Mouse (Mus musculus): ENCODE data around the gene Rhobtb3. TPM values are rescaled to one million over a fixed set of nuclear protein-coding genes. Genes with fewer than 3 reads are reported as not detected.

Rhobtb3 gene
- 45.0 and 45.9 TPM in 2 replicates for polyA plus RNA-seq (2016; fragmentation: Nextera tagmentation; extraction: Ambion mirVana)

DNA sequence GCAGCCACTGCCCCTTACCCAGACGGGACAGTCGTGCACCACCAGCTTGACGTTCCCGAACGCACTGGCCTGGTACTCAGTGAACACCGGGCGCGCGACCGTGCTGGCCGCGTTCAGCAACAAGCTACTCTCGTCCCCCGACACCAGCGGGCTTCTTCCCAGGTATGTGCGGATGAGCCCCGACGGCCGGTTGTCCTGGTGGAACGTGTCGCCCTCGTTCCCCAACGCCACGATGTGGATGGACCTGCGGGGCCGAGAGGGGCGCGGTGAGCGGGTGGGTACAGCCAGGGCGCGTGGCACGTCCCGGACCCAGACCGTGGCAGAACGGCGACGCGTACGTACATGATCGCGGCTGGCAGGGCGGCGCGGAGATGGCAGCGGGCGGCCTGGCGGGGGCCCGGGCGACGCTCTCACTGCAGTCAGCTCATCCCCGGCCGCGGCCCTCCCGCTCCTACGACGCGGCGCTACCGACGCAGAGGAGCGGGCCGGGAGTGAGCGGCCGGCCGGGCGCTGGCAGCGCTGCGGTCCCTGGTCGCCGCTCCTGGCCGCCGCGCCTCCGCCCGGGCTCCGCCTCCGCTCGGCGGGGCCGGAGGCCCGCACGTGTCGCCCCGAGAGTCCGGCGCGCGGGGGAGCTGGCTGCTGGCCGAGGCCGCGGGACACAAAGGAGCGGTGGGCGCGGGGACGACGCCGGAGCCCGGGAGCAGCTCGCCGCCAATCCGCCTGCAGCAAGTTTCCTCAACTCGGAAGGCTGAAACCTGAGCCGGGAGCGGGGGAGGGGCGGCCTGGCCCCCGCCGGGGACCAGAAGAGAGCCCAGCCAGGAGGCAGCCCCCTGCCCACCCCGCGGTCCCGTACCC lies at the start of gene Rhobtb3:
Gene Rhobtb3 (minus strand): TSS at position 737 of the 855 bp plus-strand sequence.
- peak within 1 kb of the TSS; percentile 99 for H3K27ac ChIP-seq
- H3K9me3 ChIP-seq: no peaks in the 10 kb centered on the region
- peaks cover 17% of the 10 kb centered on the region for H3K4me1 ChIP-seq
- ATAC-seq (ENCODE audit: low FRiP score, low read depth): peak; percentile 90
- no peaks in the 10 kb centered on the region for H3K27me3 ChIP-seq (replicated peaks)
- H3K4me2 ChIP-seq (replicated peaks): peak within 1 kb of the TSS; percentile 60
- WGBS: under 1% methylated on average over 110 of the region's 110 CpGs
- peak within 1 kb of the TSS; percentile 96 for H3K9ac ChIP-seq
- peaks cover 8% of the 10 kb centered on the region for H3K36me3 ChIP-seq
- peak within 1 kb of the TSS; percentile 73 for H3K4me3 ChIP-seq

DNA sequence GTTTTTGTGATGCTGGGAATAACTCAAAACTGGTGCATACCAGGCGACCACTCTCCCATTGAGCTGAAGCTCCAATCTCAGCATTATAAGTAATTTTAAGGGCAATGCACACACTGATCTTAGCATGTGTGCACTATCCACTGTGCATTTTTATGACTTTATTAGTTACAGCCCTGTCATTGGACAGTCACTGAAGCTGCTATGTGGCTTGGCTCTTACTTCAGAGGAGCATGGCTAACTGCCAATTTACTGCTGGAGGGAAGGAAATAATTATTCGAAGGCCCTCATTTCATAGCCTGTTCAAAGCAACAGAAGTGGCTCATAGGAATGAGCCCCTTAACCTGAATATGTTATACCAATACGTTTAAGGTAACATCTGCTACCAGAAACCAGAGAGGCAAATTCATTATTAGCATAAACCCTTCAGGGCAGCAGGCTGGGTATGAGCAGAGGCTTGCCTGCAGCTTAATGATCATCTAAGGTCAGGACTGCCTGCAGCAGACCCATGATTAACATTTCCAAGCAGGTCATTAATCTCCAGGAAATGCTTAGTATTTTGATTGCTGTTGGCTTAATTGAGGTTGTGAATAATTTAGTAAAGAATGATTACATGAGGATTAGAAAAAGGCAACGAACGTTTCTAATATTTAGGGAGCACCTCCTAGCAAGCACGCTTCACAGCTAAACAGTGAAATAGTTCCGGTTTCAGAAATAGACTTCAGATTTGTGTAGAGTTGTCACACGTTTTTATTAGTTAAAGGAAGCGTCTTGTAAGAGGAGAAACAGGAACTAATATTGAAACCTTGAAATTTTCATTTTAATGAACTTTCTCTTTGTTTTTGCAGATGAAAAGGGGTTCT lies 48.7 kb upstream of the Rhobtb3 start:
- no peak overlapping the region for H3K9ac ChIP-seq
- H3K27ac ChIP-seq: no peak overlapping the region
- 0 out of 2 replicates have a peak, but pooled peaks cover 3% of the 10 kb centered on the region for H3K9me3 ChIP-seq
- H3K27me3 ChIP-seq (replicated peaks): no peaks in the 10 kb centered on the region
- no peak overlapping the region for H3K4me3 ChIP-seq
- peak; percentile 94 for ATAC-seq (ENCODE audit: low FRiP score, low read depth)
- no peaks in the 10 kb centered on the region for H3K36me3 ChIP-seq
- H3K4me2 ChIP-seq (replicated peaks): no peak overlapping the region
- no peaks in the 10 kb centered on the region; the same call in 1 of the 2 replicates for H3K4me1 ChIP-seq
- WGBS: 48% methylated on average over 9 of the region's 9 CpGs

DNA sequence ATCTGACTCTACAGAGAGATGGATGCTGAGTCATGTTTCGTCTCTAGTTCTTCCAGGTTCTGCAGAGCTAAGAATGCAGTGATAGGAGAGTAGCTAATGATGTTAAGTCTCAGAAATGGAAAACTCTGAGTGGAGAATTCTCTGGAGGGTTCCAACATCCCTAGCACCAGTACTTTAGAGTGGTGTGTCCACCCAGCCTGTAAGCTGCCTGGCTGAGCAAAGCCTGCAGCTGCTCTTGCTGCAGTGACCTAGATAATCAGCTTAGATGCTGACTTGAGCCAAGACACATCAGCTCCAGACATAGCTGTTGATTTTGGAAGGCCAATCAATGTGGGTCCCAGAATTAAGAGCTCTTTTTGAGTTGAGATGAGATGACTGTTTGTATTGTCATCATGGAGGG lies 44.4 kb upstream of the Rhobtb3 start:
- Histone ChIP-seq H3K9me3 (no peaks in the 10 kb centered on the region), H3K27ac (no peak overlapping the region), H3K9ac (no peak overlapping the region), H3K4me3 (no peak overlapping the region), H3K4me2 (replicated peaks) (no peak overlapping the region), H3K4me1 (no peaks in the 10 kb centered on the region; the same call in 1 of the 2 replicates), H3K36me3 (no peaks in the 10 kb centered on the region), H3K27me3 (replicated peaks) (no peaks in the 10 kb centered on the region)
- WGBS: 88% methylated on average over 1 of the region's 1 CpGs
- no peak for ATAC-seq (ENCODE audit: low FRiP score, low read depth)

DNA sequence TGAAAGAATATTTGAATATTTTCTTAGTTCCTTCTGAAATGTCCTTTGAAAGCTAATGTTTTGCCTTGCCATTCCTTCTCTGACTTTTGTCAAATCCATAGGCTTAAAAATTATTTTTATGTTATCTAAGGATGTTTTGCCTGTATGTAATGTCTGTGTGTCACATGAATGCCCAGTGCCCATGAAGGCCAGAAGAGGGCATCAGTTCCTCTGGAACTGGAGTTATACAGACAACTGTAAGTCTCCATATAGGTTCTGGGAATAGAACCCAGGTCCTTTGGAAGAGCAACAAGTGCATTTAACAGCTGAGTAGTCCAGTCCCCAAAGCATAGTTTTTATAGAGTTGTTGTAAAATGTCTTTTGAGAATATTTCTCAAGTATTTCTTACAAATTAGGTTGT lies 38.2 kb upstream of the Rhobtb3 start:
- H3K27ac ChIP-seq: no peak overlapping the region
- H3K4me1 ChIP-seq: no peaks in the 10 kb centered on the region
- no peak overlapping the region for H3K4me2 ChIP-seq (replicated peaks)
- H3K9me3 ChIP-seq: no peaks in the 10 kb centered on the region
- no peaks in the 10 kb centered on the region for H3K36me3 ChIP-seq
- no peak overlapping the region for H3K4me3 ChIP-seq
- no peak for ATAC-seq (ENCODE audit: low FRiP score, low read depth)
- H3K9ac ChIP-seq: no peak overlapping the region
- H3K27me3 ChIP-seq (replicated peaks): no peaks in the 10 kb centered on the region

DNA sequence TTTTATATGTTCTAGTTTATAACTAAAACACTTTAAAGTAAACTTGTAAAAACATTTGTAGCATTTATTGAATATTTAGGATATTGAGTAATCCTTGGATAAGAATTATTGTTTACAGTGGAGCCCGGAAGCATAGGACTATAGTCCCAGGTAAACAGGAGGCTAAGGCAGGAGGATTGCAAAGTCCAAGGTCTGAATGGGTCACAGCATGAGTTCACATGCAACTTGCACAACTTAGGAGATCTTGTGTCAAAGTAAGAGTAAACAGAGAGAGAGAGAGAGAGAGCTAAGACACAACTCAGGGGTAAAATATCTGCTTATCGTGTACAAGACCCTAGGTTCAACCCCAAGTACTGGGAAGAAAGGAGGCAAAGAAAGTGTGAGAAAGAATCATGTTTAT lies 32.9 kb upstream of the Rhobtb3 start:
- no peak overlapping the region for H3K27ac ChIP-seq
- H3K4me1 ChIP-seq: no peaks in the 10 kb centered on the region
- WGBS: 94% methylated on average over 2 of the region's 2 CpGs
- ATAC-seq (ENCODE audit: low FRiP score, low read depth): no peak
- H3K9ac ChIP-seq: no peak overlapping the region
- no peak overlapping the region for H3K4me3 ChIP-seq
- no peaks in the 10 kb centered on the region for H3K9me3 ChIP-seq
- H3K36me3 ChIP-seq: no peaks in the 10 kb centered on the region
- no peak overlapping the region for H3K4me2 ChIP-seq (replicated peaks)
- H3K27me3 ChIP-seq (replicated peaks): no peaks in the 10 kb centered on the region

DNA sequence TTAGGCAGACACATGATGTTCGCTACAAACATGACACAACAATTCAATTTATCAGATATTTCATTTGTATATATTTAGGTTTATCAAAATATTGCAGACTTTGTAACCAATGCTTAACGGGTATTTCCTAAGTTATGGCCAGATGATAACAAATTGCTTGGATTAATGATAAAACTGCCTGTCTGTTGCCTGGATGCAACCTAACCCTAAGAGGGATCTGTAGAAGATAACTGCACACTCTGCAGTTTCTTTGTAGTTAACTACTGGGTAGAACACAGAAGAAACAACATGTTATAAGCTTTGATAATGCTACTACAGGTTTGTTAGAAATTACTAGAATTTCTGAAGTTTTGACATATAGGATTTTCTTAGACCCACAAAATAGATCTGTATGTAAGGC lies 32.5 kb upstream of the Rhobtb3 start:
- no peak overlapping the region for H3K4me3 ChIP-seq
- ATAC-seq (ENCODE audit: low FRiP score, low read depth): no peak
- H3K27ac ChIP-seq: no peak overlapping the region
- H3K9ac ChIP-seq: no peak overlapping the region
- H3K27me3 ChIP-seq (replicated peaks): no peaks in the 10 kb centered on the region
- no peak overlapping the region for H3K4me2 ChIP-seq (replicated peaks)
- H3K4me1 ChIP-seq: no peaks in the 10 kb centered on the region
- WGBS: 92% methylated on average over 2 of the region's 2 CpGs
- H3K9me3 ChIP-seq: no peaks in the 10 kb centered on the region
- no peaks in the 10 kb centered on the region for H3K36me3 ChIP-seq

DNA sequence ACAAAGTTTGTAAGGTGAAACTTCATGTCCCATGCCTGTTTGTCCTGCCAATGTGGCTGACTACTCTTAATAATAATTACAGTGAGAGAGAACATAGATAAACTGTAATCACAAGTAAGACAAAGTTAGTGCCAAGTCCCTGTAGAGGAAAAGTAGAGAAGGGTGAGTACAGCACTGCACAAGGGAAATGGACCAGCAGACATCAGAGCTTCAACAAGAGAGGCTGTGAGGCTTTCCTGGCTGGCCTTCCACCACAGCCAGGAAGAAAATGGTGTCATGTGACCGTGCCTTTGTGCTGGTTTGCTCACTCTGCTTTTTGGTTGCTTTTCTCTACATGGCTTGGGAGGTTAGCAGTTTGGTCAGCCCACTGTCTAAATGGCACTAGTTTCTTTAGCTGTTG lies 31.9 kb upstream of the Rhobtb3 start:
- H3K4me3 ChIP-seq: no peak overlapping the region
- ATAC-seq (ENCODE audit: low FRiP score, low read depth): no peak
- H3K27ac ChIP-seq: no peak overlapping the region
- no peaks in the 10 kb centered on the region for H3K9me3 ChIP-seq
- H3K9ac ChIP-seq: no peak overlapping the region
- H3K36me3 ChIP-seq: no peaks in the 10 kb centered on the region
- H3K4me2 ChIP-seq (replicated peaks): no peak overlapping the region
- no peaks in the 10 kb centered on the region for H3K27me3 ChIP-seq (replicated peaks)
- 64% methylated on average over 1 of the region's 1 CpGs for WGBS
- no peaks in the 10 kb centered on the region for H3K4me1 ChIP-seq

DNA sequence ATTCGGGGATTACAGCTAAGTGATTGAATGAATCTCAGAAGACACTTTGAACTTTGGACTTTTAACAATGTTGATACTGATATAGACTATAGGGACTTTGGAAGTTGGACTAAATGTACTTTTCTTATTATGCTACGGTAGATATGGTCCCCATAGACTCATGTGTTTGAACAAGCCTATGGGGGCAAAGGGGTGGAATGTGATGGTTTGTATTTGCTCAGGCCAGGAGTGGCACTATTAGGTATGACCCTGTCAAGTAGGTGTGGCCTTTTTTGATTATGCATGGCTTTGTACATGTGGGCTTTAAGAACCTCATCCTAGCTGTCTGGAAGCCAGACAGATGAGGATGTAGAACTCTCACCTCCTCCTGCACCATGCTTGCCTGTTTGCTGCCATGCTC lies 30.8 kb upstream of the Rhobtb3 start:
- Histone ChIP-seq H3K36me3 (no peaks in the 10 kb centered on the region), H3K27ac (no peak overlapping the region)
- 86% methylated on average over 2 of the region's 2 CpGs for WGBS

DNA sequence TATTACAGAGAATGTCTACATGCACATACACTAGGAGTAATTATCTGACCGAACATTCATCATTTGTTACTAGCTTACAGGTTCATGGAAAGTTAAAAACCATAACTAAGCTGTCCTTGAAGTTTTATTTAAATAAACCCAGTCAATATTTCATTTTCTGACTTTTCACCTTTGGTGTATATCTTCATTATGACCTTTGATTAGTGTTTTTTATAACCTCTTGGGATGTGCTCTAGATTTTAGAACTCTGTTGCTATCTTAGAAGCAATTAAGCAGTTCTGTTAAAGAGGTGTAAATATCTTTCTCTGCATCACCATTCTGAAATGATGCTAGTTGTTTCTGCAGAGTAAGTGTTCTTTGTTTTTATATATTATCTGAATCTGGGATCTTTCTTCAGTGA lies 23.1 kb upstream of the Rhobtb3 start, which contains the start of gene Spata9:
Gene Spata9 (plus strand): TSS at position 301 of the 400 bp plus-strand sequence.
- no peak within 1 kb of the TSS for H3K4me2 ChIP-seq (replicated peaks)
- no peak for ATAC-seq (ENCODE audit: low FRiP score, low read depth)

More for the DNA sequence above, 30.8 kb upstream of the Rhobtb3 start:
- ATAC-seq (ENCODE audit: low FRiP score, low read depth): no peak
- Histone ChIP-seq H3K4me2 (replicated peaks) (no peak overlapping the region), H3K4me3 (no peak overlapping the region), H3K4me1 (no peaks in the 10 kb centered on the region), H3K9me3 (no peaks in the 10 kb centered on the region), H3K9ac (no peak overlapping the region), H3K27me3 (replicated peaks) (no peaks in the 10 kb centered on the region)

DNA sequence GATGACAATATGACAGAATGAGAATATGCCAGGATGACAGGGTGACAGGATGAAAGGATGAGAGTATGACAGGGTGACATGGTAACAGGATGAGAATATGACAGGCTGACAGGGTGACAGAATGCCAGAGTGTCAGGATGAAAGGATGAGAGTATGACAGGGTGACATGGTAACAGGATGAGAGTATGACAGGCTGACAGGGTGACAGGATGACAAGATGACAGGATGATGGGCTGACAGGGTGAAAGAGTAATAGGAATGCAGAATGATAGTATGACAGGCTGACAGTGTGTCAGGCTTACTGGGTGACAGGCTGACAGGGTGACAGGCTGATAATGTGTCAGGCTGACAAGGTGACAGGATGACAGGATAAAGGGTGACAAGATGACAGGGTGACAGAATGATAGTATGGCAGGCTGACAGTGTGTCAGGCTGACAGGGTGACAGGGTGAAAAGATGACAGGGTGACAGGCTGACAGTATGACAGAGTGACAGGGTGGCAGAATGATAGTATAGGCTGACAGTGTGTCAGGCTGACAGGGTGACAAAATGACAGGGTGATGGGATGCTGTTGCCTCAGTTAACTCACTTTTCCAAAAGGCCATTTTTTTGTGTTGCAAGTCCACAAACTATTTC lies 11.8 kb upstream of the Rhobtb3 start:
- Histone ChIP-seq H3K36me3 (no peaks in the 10 kb centered on the region), H3K27me3 (replicated peaks) (no peaks in the 10 kb centered on the region), H3K9ac (no peak overlapping the region), H3K4me3 (no peak overlapping the region), H3K9me3 (no peaks in the 10 kb centered on the region), H3K4me1 (no peaks in the 10 kb centered on the region), H3K4me2 (replicated peaks) (no peak overlapping the region), H3K27ac (no peak overlapping the region)
- no peak for ATAC-seq (ENCODE audit: low FRiP score, low read depth)

More for the DNA sequence above, 23.1 kb upstream of the Rhobtb3 start, which contains the start of gene Spata9:
- Histone ChIP-seq H3K36me3 (no peaks in the 10 kb centered on the region), H3K4me1 (no peaks in the 10 kb centered on the region), H3K9me3 (0 out of 2 replicates have a peak, but pooled peaks cover 4% of the 10 kb centered on the region), H3K27me3 (replicated peaks) (no peaks in the 10 kb centered on the region), H3K4me3 (no peak within 1 kb of the TSS), H3K27ac (no peak within 1 kb of the TSS), H3K9ac (no peak within 1 kb of the TSS)
- 94% methylated on average over 1 of the region's 1 CpGs for WGBS

DNA sequence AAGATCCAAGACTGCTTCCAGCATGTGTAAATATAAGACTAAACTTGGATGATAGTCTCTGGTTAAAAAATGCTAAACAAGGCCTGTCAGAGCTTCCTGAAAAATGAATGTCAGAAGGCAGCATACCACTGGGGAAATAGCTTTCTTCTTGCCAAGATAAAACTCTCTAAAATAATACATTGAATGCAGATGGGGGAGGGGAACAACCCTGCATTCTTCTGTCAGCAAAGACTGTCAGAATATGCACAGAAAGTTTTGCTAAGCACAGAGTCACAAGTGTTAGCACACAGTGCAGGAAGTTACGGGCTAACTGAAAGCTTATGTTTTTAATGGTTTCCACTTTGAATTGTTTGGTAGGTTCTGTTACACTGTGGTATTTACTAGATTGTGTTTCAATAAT lies 6.6 kb upstream of the Rhobtb3 start:
- Histone ChIP-seq H3K4me1 (no peaks in the 10 kb centered on the region), H3K27me3 (replicated peaks) (no peaks in the 10 kb centered on the region), H3K36me3 (no peaks in the 10 kb centered on the region), H3K4me3 (no peak overlapping the region), H3K27ac (no peak overlapping the region), H3K9me3 (no peaks in the 10 kb centered on the region), H3K9ac (no peak overlapping the region), H3K4me2 (replicated peaks) (no peak overlapping the region)
- WGBS: 67% methylated on average over 1 of the region's 1 CpGs
- no peak for ATAC-seq (ENCODE audit: low FRiP score, low read depth)
